Mouse (Mus musculus) mature B cell (primary cell): ENCODE measurements at regions not wholly inside any gene's neighbourhood (a gene's known extent, or its start where the extent isn't known, plus 50 kb on each side); places are given as distances from the start of the nearest gene placed in this dataset.

ENCODE experiments used
- in situ Hi-C: fragments of 300-500 bp; cut with MboI; formaldehyde crosslinking; loops from 2 replicates; pipeline ENCODE4 v1.14.3; 2019

DNA sequence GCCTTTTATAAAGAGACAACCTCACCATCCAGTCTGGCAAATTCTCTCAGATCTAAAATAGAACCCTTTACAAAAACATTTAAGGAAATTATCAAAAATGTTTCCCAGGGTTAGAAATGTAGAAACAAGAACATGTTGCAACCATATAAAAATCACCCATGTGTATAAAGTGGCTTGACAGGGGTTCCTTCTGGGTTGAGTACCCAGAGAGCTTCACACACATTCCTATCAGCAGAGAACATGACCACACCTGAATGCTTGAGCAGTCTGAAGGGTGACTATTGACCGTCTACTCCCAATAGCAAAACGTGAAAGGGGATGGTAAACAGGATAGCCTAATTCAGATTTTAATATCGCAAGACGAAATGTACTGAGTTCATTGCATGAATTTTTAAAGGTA is 57.8 kb upstream of the Zfand5 start:
- in situ Hi-C loops: no loop called here

DNA sequence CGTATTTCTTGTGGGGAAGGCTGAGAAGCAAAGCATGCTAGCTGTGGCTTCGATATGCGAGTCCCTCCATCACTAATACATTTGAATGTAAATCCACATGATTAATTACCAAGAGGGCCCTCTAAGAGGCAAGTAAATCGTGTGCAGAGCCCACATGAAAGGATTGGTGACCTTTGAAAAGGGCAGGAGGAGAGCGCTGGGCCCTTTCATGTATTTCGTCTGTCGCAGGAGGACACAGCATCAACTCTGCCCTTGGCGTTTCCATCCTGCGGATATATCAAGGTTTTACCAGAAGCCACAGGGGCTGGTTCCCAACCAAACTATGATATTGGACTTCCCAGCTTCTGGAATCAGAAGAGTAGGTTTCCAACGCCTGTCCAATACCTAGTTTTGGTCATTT is 78.6 kb upstream of the Zfand5 start:
- in situ Hi-C loops: no loop called here

DNA sequence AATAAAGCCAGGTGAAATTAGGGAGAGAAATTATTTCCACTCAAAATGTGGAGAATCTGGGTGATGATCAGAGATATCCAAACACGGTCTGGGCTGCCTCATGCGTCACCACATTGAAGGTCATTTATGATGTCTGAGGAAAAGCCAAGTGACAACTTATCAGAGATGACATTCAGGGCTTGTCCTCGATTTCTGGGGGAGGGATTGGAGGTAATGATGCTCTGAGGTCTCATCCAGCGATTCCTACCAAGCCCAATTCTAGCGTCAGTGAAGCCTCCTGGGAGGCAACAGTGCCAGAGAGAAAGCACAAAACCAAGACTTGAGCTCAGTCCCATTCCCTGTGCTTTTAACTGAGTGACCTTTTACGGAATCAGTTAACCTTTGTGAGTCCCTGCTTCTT is 79.5 kb upstream of the Zfand5 start:
- in situ Hi-C loops: no loop called here

DNA sequence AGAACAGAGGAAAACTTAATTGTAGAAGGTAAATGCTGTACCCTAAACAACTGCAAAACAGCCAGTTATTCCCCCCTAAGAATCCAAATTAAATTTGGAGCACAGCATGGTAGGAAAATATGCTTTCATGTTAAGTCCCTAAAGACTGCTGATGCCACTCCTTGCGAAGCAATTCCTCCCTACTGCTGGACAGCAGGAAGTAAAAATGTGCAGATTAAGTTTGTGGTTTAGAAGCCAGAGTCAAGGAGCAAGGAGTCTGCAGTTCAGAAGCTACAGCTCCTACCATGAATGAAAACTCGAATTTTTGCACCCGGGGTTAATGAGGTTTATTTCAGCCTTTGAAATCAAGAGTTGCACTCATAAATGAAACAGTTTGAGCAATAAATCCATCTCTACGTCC is 82.9 kb upstream of the Zfand5 start:
- in situ Hi-C loops: no loop called here

DNA sequence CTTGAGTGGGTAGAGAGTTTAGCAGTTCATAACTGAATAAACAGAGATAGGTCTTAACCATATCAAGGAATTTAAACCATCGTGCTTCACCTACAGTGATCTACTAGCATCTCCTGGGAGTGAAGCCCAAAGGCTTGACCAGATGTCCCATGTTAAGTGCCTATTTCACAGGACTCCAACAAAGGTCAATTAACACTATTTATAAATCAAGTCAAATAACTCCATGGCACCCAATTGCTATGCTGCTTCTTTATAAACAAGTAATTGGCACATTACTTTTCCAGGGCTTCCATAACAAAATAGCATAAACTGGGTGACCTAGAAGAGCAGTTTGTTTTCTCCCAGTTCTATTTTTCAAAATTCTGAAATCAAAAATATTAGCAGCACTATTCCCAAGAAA is 85.4 kb upstream of the Zfand5 start:
- in situ Hi-C loops: no loop called here

DNA sequence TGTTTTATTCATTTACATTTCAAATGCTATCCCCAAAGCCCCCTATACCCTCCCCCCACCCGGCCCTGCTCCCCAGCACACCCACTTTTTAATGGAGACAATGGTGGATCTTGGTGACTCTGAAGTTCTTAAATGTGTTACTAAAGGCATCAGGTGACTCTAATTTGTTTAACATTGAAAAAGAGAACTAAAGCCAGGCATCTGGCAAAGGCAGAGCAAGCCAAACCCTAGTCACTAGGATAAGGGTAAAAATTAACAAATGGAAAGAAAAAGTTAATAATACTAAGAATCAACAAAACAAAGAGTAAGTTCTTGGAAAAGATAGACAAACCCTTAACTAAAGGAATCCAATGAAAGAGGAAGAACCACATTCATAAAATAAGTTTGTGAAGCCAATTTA is 86.1 kb upstream of the Zfand5 start:
- in situ Hi-C loops: no loop called here

DNA sequence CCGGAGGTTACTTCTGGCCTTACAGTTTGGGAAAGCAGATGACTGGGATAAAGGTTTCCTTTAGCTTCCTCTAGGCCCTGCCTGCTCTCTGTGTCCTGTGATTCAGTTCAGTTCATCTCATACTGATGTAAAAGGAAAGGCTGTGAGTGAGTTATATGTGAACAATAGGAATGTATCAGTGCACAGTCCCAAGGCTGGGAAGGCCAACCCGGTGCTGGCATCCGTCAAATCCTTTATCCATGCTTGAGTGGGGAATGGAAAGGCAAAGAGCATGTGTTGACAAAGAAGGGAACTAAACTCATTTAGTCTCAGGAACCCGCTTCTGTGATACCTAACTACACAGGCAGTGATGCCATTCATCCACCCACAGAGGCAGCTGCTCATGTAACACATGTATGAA is 89.0 kb upstream of the Zfand5 start:
- in situ Hi-C loops: no loop called here

DNA sequence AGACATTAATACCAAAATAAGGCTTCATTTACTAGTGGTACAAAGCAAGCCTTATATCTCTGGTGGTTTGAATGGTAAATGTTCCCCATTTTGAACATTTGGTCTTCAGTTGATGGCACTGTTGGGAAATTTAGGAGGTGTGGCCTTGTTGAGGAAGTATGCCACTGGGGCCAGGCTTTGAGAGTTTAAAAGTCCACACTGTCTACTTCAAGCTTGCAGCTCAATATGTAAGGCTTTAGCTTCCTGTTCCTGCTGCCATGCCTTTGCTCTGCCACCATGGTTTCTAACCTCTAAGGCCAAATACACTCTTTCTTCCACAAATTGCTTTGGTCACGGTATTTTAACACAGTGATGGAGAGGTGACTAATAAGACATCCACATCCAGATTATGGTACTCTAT is 92.2 kb upstream of the Zfand5 start:
- in situ Hi-C loops: no loop called here

DNA sequence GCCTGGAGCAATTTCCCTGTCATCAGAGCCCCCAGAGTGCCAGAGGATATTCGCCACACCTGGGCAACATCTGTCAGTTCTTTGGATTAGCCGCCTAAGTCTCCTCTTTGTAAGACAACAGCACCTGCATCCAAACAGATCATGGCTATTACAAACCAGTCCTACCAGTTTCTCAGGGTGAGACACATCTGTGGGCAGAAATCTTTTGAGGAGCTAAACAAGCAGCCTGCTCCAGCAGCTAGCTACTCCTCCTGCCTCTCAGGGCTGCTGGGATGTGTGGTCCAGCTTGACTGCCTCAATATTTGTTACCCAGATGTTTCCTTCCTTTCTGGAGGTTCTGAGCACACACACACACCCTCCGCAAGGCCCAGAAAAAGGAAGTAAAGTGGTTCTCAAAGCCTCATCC is 96.6 kb upstream of the Zfand5 start:
- in situ Hi-C loops: no loop called here

DNA sequence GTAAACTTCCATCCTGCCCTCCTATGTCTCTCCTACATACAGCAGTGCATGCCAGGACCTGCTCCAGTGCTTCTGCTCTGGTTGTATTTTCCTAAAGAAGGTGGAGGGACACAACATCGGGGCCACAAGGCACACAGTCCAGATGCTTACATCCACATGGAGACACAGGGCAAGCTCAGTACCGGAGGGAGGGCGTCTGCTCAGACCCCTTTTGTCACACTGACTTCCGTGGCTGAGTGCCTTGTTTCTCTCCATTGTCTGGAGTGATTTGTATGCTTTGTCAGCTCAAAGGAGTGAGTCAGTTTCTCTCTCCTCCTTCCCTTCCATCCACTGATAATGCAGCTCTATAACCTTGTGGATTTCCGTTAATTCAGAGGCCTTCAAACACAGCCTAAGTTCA is 97.4 kb upstream of the Zfand5 start:
- in situ Hi-C loops: no loop called here

DNA sequence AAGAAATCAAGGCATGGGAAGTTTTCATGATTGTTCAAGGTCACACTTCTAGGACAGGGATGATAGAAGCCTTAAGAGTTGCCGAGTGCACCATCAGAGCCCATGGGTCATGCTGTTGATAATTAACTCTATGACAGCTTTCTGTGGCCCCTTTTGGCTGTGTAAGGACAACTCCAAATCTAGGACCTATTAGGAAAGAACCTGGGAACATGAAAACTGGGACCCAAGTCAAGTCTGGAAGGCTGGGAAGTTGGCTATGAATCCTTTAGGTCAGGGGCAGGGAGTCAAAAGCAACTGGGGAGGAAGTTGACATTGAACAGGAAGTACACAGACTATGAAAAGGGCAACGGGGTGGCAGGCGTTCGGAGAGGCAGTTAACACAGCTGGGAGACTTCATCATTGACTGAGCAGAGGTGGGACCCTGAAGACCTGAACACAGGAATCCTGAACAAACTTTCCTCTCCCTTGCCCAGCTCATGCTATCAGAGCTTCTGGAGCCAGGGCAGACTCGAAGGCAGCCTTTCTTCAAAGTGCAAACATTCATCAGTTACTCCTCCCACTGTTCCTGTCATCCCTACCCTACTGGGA is 98.1 kb upstream of the Zfand5 start:
- in situ Hi-C loops: no loop called here

DNA sequence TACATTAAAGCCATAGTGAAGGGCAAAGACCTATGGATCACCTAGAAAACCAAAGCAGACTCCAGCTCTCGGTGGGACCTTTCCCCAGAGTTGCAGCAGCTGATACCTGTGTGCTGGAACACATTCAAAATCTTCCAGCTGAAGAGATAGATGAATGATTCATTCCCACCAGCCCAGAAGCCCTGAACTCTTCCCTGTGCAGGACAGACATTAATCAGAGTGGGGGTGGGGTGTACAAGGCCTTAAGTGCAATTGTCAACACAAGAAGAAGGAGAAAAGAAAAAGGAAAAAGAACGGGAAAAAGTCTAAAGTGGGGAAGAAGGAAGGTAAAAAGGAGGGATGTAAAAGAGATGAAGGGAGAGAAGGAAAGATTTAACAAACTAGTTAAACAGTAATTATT is 100.9 kb upstream of the Zfand5 start:
- in situ Hi-C loops: no loop called here

DNA sequence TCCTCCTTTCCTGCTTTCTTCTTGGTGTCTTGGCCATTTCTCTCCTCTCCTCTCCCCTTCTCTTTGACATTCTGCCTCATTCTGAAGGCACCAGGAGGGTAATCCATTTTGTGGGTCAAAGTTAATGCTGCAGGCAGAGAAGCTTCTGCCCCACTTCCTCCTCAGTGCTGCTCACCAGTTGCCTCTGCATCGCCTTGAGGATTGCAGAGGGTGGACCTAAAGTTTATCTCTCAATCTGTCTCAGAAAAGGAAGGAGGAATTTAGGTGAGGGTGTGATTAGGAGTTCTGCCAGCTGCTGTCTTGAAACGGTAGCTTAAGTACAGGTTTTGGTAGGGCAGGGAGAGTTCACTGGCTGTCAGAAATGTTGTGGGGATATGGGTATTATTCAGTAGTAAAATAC is 101.3 kb upstream of the Zfand5 start:
- in situ Hi-C loops: no loop called here

DNA sequence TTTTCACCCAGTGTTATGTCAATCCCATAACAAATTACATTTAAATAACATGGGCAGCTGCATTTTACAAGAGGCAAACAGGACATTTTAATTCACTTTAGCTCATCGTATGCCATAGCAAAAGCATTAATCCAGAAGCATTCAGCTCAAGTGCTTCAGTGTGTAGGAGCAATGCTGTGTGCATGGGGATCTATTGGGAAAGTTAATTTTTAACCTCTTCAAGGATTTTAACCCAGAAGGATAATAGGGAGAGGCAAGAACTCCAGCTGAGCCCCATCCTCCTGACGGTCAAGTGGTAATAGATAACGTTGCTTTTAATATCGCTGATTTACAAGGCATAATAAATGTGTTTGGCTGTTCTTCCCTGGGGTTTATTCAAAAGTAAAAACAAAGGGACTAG is 105.1 kb upstream of the Zfand5 start:
- in situ Hi-C loops: no loop called here

DNA sequence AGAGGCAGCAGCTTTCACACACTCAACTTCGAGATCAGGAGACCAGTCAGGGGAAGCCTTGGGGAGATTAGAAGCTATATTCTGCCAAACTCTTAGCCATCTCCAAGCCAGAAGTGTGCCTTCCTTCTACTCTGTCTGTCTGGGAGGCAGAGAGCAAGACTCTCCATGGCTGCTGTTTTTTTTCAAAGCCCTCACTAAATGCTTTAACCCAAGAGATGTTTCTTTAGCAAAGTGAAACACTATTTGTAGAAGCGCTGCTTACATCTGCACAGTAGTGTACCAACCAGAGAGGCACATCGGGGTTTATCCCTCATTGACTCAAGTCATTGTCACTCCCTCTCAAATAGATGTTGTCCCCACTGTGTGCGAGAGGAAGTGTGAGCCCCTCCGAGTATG is 105.6 kb upstream of the Zfand5 start:
- in situ Hi-C loops: no loop called here

DNA sequence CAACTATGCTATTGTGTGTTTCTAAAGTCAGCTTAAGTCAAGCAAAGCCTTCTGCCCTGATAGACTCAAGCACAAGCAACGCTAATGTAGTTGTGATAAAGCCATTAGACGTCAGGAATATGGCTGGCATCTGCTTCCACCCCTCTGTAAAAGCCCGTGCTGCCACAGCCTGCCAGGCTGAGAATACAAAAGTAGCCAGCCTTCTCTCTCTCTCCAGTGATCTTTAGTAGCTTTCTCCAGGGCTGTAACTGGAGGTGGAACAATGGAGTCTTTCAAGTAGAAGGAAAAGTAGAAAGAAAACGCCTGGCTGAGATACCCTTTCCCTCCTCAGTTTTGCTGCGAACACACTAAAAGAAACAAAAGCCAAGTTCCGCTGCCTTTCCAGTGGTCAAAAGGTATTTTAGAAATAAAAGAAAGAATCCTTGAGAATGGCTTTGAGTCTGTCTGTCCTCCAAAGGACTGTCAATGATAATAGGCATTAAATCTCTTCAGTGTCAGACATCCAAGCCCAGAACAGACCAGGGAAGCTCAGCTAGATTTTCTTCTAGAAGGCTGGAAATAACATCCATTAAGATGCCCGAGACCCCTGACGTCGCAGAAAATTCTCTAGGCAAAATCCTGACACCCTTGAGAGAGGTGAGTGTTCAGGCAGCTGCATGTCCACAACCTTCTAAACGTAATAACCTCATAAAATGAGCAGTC is 106.2 kb upstream of the Zfand5 start:
- in situ Hi-C loops: no loop called here

DNA sequence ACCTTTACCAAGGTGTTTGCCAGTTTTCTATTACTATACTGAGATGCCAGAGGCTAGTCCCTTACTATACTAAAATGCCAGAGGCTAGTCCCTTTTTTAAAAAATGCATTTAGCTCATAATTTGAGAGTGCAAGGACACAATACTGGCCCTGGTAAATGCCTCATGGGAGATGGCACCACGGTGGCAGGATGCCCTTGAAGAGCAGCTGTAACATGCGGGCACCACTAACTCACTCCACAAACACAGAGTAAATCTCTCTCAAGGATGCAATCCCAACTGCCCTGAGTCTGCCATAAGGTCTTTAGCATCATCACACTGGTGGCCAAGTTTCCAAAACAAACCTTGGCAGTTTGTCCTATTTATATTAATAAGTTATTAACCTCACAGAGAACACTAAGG is 108.1 kb upstream of the Zfand5 start:
- in situ Hi-C loops: no loop called here

DNA sequence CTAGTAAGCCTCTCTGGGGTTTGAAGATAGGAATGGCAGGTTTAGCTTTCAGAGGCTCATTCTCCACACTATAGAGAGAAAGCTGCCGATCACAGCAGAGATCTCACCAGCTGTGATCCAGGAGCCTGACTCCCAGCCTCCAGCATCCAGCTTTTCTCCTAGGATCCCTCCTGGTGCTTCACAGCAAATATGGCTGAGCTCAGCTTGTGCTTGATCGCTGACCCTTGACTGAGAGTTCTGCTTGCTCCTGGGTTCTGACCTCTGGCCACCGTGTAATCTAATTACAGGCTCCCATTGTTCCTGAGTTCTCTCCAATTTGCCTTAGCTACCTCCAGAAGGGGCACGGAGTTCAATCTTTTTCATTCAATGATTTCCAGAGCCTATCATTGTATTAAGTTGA is 111.1 kb upstream of the Zfand5 start:
- in situ Hi-C loops: no loop called here

DNA sequence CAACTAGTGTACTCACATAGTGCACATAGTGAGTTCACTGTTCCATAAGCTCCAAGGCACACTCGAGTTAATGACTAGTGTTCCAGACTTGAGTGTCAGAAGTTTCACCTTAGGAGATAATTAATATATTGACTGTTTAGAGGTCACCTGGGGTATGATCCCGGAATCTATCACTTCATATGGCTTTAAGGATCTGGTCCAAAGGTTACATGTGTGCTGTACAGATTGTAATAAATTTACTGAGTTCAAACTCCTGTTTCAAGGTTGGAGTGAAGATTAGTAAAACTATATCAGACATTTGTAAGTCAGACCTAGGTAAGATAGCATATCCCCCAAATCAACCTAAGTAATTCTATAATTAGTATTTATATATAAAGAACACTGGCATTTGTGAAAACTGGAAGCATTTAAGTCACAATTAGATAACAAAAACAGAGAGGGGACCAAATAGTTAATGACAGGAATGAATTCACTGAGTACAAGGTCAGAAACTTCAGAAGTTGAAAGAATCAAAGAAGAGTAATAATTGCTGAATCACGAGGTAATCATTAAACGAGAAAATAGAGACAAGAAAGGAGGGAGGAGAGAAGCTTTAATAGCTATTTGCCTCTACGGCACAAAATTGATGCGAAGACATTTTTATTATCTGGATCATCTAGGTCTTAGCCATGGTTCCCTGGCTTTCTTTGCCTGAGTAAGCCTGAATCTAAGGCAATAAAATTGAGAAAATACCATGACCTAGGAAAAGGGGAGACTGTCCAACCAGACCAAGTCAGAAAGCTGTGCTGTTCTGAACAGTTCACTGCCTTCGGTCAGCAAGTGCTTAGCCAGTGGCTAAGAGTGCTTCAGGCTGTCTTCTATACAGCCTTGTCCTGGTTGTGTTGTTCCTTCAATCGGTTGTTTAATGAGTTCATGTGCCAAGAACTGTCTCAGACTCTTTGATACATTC is 112.6 kb upstream of the Zfand5 start:
- in situ Hi-C loops: no loop called here

DNA sequence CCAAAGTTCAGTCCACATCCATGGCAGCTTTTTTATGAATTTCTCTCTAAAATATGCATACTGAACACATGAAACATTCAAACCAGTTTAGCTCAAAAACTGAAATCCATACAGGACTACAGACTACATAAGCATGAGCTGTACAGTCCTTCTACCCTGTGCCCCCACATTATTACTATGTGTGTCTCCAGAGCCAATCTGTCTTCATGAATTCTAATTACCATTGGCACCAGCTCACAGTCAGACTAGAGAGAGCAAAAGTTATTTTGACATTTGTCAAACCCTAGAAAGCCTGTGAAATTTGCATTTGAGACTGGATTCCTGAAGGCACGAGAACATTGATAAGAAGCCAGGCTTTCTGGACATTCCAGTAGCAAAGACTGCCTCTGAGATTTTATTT is 117.9 kb upstream of the Zfand5 start:
- in situ Hi-C loops: no loop called here

DNA sequence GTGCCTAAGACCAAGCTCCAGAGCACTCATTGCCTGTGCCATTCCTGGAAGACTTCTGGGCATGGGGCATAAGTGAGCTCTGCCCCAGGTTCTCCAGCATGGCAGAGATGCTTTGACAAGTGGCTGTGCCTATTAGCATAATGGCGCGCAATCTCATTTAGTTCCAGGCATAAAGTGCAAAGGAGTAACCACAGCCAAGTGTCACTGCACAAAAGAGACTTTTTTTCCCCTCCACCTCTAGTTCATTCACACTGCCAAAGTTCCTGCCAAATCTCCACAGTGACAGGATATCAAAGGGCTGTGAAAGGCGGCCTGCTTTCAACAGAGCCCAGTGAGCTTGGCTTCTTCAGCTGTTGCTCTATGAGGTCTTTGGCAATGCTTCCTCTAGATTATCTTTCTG is 120.1 kb upstream of the Zfand5 start:
- in situ Hi-C loops: no loop called here

DNA sequence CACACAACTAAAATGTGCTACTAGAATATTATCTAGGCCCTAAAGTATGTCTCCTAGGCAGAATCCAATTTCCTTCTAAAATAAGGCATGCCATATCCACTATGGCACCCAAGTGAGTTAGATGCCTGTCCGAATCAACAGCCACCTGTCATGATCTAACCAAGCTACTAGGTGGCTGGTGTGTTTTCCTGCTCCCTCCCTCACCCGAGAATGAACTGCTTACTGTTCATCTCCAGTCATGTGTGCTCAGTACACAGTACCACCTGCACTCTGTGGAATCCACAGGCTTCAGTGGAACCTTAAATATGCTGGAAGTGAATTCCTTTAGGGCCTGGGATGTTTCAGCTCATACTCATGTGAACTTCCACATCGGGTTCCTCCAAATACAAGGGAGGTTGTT is 121.2 kb upstream of the Zfand5 start:
- in situ Hi-C loops: no loop called here

DNA sequence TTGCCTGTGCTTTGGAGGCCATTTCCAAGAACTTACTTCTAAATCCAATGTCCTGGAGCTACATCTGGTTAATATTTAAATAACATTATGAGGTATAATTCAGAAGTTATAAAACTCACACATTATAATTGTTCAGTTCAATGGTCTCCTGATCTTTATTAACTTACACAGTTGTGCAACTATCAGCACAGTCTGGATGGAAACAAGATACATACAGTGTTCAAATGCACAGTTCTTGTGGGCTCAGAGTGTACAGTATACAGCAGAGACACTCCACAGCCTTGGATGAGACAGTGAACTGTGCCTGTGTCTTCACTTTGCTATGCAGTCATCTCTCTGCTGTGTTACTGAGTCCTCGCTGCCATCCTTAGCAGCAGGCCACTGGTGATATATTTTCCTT is 121.8 kb upstream of the Zfand5 start:
- in situ Hi-C loops: no loop called here
